Mouse (Mus musculus): ENCODE measurements around the gene Pqlc2.

- TF ChIP-seq TAL1 (IDR thresholded peaks at IDR 0.05; ENCODE audit: low read length) (no peak), GATA1 (IDR thresholded peaks at IDR 0.05; ENCODE audit: low read length) (no peak)
Measured at GRCm38 (mm10) chr4:139274573-139274972, 35.9 kb downstream of the Pqlc2 start.

Data from erythroblast, embryonic 14.5 days (primary cell).